Mouse (Mus musculus): ENCODE data around the gene Zfp408.

Gene Zfp408

DNA sequence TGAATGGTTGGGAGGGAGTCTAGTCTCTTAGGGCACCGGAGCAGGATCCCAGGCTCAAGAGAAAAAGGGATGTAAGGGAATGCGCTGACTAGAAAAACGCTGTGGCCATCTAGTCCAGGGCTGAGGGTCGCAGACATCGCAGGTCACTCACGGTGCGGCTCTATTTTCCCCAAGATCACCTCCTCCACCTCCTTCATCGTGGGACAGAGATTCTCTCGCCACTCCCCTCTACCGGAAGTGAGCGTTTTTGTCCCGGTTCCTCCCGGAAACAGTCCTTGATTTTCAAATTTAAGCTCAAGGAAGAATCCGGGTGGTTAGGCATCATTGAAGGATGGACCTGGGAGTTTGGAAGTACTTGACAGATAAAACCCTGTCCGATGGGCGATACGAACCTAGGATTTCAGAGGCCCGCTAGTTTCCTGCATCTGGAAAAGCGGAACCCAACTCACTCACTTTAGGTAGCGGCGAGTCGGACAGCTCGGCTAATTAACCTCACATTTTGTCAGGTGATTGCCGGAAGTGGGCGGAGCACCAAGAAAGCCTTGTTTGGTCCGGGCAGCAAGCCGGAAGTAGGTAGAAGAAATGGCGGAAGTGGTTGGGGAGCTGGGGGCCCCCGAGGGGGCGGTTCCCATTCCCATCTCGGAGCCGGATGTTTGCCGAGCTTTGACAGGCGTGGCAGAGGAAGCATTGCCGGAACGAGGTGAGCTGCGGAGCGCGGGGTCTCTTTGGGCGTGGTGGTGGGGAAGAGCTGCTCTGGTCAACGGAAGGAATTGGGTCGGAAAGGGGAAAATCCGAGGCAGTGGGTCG, at the start of gene Zfp408, which contains the start of gene Arhgap1:
Zfp408 (minus strand) TSS at position 239 of the 807 bp plus-strand sequence.
Arhgap1 (plus strand) TSS at position 308 of the 807 bp plus-strand sequence.
- peak; percentile 98 for DNase-seq

DNA sequence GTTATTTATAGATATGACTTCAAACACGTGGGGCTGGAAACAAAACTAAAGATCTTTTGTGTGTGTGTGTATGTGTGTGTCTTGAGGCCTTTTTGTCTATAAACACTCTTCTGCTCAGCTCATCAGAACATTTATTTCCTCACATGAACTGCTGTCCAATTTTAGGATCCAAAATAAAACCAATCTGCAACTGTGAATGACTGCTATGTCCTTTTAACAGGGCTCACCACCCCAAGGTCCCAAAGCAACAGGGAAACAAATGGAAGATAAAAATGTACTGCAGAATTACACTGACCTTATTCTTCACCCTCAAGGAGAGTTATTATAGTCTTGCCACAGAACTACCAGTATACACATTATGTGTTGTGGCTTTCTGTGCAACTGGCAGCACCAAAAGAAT, 49.6 kb upstream of the Zfp408 start:
- no peak for DNase-seq

DNA sequence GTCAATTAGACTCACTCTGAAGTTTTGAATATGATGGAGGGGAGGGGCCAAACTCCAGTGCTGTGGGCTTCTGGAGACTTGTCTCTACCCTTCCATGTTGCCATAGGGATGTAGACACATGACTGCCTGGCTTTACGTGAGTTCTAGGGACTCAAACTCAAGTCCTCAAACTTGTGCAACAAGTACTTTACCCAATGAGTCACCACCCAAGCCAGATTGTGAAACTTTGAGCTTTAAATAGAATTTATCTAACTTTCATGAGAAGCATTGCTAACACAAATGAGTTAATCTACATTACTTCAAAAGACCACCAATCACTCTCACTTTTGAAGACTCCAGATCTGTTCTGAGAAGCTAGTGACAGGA, 46.6 kb upstream of the Zfp408 start:
- peak; percentile 46 to 70 for DNase-seq

DNA sequence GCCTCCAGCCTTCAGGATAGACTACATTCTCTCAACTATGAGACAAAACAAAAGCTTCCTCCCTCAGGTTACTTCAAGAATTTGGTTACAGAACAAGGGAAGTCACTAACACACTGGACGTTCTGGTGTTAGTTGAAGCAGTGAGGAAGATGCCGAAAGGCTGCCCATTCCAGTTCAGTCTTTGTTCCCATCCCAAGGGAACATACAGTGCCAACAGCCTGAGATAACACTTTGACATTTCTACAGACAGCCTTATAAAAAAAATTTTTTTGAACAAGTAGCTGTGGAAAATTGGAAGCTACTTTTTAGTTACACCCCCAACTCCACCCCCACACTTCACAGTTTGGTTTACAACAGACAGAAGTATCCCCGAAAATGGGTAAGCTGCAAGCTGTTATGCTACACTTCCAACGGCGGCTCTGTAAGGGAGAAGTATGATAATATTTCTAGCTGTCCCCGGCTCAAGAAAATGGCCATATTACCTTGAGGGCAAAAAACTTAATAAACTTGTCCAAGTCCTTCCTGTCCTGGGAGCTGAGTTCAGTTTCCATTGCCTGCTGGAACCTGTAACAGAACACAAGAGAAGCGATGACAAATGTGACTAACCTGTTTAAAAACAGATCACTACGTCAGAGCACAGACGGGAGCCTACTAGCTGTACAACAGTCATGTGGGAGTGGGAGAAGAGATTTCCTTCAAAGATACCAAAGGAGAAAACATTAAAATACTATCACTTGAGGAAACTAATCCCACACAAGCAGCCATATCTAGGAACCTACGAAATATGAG, 46.0 kb upstream of the Zfp408 start:
- no peak for DNase-seq

DNA sequence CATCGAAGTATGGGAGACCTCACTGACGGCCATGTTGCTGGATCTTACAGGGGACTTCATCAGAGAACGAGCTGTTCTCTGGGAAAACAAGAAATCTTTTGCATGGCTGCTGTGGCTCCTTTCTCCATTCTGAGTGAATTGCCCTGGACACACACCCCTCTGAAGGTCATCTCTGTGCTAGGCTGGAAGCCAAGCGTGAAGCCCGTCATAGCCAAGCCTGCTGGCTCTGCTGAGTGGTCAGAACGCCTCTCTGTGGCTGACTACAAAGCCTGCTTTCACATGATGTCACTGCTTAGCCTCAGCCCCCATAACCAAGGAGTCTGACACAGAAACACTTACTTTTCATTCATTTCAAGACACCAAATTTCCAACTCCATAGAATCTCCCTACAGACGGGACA, 39.9 kb upstream of the Zfp408 start:
- DNase-seq = no peak

DNA sequence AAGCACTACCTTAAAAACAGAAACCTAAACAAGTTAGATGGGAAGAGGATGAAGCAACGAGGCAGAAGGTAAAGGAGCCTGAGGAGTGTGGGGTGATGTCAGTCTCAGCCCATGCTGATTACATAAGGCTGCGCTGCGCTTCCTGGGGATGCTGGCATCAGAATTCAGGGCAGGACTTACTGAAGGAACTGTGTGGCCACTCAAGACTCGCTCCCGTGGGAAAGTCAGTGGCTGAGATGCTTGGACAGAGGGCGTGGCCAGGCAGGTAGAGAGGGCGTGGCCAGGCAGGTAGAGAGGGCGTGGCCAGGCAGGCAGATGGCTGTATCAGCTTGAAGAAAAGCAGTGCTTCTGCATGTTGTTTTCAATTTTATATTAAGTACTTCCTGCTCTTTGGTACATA, 34.3 kb upstream of the Zfp408 start:
- DNase-seq = peak; percentile 77 to 81

DNA sequence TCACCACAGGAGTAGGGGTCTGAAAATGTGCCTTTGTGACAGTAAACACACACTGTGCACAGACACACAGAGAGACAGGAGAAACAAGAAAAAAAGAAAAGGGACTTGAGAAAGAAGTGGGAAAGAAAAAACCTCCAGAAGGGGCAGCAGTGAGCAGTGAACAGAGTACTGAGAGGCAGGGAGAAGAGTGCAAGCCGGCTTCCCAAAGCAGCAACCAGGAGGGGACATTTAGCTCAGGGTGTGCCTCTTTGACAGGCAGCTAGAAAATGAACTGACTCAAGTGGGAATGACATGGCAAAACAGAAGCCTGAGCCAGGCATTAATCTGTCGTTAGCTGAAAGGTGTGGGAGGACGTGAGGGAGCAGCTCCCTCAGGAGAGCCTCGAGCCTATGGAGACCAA, 33.3 kb upstream of the Zfp408 start:
- DNase-seq = peak; percentile 25 to 58

DNA sequence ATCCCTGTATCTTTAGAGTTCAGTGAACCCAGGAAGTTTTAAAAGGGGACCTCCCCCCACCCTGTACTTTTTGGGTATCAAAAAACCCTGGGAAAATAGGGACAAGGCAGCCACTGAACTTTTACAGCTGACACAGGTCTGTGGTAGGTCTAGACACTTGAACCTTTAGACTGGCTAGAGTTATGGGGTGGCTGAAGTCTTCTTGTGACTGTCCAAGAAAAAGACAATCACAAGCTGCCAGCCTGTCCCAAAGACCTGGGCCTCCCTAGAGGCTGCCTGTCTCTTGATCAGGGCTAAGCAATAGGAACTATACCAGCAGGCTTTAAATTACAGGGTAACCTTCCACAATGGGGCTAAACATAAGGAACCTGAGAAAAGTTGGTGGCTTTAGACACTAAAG, 27.4 kb upstream of the Zfp408 start:
- no peak for DNase-seq

DNA sequence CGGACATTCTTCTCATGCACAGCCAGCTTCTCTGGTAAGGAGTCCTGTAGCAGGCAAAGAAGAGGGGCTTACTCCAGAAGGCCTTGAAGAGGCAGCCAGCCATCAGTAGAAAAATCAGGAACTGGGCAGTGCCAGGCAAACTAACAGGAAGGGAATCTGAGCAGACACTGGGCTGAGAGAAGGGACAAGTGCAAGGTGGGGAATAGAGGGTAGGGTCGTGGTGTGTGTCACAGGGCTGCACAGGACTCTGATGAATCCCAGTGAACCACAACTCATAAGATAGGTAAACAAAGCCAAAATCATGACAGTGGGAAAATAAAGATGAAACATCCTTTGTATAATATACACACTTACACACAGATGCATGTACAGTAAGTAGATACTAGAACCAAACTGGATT, 26.8 kb upstream of the Zfp408 start:
- no peak for DNase-seq

DNA sequence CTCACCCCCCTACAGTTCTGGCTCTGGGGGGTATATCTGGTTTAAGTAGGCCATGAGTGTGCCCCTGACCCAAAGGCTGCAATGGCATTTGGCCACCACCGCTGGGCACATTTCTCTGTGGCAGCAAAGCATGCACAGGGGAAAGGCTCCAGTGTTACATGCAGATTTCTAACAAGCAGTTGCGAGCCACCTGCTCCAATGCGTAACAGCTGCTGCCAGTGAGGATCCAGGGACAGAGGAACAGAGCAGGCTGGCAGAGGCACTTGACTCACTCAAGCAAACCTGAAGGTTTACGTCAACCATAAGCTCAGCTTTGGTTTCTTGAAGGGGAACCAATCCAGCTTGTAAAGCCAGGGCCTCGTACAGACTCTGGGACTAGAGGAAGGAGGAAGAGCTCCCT, 25.3 kb upstream of the Zfp408 start:
- DNase-seq = no peak

DNA sequence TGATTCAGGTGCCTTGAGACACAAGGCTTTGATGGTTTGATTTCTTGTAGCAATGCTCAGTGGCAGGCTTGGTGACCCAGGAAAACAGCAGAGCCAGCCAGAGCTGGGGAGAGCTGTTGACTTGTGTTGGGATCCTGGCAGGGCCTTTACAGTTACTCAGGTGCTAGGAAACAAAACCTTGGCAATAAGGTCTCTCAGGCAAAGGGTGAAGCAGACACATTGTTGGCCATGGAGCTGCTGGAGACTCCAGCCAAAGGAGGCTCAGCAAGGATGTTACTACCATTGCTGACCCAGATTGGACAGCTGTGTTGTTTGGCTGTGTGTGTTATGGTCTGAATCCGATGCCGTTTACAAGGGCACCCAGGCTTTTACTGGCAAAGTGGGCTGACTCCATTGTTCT, 24.0 kb upstream of the Zfp408 start:
- no peak for DNase-seq

DNA sequence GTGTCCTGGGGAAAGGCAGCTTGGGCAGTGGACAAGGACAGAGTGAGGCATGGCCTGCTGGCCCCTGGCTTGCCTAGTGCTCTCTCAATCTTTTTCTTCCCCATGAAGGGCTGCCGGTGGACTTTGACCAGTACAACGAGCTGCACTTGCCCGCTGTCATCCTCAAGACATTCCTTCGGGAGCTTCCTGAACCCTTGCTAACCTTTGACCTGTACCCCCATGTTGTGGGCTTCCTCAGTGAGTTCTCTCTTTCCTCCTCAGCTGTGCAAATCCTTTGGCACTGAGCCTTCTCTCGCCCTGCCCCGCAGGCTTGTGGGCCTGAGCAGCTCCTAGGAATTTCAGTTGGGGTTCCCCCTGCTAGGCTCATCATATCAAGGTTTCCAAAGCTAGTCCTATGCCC, 20.4 kb upstream of the Zfp408 start:
- DNase-seq = no peak

DNA sequence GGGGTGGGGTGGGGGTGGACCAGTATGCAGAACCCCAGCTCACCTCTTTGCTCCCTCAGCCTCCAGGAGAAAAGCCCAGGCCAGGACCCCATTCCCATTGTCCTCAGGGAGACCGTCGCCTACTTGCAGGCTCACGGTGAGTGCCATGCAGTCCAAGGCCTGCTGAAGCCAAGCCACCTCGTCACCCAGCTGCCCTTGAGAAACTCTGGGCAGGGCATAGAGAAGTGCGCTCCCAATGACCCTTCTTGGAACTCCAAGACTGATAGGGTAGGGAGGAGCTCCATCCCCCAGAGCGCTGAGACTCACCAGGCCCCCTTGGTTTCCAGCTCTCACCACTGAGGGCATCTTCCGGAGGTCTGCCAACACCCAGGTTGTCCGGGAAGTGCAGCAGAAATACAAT, 19.7 kb upstream of the Zfp408 start:
- DNase-seq = no peak

DNA sequence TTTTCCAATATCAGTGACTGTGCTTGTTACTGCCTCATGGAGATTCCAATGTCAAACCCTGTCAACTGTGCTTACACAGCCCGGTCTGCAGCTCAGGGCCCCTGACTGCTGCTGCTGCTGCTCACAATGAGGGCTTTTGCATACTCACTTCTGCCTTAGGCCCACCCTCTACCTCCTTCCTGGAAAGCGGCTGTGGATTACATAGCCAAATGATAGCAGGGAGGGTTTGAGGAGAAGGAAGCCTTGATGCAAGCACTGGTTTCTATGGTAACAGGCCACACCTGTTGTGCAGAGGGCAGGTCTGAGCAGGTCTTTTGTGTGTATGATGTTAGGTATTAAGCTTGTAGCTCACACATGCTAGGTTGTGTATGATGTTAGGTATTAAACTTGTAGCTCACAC, 18.2 kb upstream of the Zfp408 start:
- peak in 1 of 2 experiments; percentile 45 for DNase-seq

DNA sequence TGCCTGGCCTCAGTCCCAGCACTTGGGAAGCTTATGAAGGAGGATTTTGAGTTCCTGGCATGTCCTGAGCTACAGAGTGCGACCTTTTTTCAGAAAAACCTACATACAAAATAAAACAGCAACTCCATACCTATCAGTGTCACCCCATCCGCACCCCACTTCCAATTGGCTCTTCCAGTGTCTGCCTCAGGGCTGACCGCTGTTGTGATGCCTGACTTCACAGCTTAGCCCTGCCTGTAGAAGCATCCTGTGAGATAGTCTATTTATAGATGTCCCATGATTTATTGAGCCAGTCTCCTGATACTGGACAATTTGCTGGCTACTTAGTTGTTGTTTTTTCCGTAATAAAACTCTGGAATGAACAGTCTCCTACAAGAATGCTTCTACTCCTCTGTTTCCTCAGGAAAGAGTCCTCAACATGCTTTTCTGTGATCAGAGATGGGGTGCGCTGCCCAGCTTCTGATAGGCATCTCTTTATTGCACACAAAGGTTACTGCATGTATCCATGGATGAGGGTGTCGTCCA, 16.9 kb upstream of the Zfp408 start:
- no peak for DNase-seq

DNA sequence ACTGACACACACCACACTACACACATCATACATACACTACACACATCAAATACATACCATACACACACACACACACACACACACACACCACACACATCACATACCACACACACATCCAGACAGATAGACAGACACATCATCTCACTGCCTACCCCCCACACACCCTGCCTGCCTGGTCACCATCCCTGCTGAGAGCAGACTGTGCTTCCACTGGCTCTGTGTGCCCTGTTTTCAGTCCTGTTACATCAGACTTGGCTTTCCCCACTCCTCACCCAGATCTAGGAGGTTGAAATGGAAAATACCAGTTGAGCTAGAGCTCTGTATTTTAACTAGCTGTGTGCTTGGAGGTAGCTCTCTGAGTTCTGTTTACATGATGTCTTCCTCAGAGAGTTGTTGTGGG, 15.2 kb upstream of the Zfp408 start:
- no peak for DNase-seq

DNA sequence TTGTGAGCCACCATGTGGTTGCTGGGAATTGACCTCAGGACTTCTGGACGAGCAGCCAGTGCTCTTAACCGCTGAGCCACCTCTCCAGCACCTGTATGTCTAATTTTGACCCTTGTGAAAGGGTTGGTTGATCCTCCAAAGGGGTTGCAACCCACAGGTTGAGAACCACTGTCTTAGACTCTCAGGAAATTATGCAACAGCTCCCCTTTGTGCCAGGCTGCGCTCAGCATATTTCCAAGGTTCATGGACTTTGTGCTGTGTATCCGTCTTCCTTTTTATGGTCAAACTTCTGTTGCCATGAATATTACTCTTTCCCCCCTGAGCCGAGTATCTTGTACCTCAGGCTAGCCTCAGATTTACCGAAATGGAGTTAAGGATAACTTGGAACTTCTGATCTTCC, 11.4 kb upstream of the Zfp408 start:
- DNase-seq = no peak

DNA sequence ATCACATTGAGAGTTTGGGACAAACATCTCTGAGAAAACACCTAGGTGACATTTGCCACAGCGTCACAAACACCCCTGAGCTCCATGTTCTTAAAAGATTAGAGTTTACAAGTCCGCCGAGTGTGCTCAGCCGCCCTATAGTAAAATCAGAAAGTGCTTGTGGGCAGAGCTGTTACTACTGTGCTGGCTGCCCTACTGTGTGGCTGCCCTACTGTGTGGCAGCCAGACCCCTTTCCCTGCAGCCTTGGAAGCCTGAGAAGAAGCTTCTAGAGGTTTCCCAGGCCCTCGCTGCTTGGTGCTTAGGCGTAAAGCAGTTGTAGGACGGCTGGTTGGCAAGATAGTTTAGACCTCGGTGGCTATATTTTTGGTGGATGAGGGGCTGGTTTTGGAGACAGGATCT, 10.1 kb upstream of the Zfp408 start:
- no peak for DNase-seq

DNA sequence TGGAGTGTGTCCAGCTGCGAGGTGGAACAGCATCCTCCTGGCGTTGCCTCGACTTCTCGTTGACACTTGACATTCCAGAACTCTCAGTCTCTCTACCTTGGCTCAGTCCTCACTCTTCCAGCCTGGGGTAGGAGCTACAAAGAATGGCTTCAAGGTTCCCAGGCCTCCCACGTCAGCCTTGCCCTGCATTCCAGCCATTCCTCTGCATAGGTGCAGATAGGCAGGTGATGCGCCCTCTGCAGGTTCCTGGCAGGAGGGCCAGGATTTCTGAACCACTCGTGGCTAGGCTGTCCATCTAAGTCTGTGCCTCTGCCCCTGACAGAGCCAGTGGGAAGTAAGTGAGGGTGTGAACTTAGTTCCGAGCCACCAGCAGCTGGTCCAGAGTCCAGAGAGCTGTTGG, 7.2 kb upstream of the Zfp408 start:
- DNase-seq = peak; percentile 75 to 78

DNA sequence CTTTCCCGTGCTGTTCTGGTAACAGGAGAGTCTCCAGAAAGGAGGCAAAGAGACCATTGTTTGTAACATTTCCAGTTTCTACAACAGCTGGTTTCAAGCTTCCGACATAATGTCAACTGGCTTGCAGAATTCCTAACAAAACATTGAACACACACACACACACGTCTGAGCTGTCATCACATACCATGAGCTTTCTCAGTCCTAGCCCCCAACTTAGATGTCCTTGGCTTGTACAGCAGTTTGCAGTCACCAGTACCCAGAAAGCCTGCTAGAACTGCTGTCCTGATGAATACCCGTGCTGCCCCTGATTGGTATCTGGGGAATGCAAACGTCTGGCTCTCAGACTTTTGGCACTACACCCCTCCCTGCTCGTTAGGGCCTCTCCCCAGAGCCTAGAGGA, 6.2 kb upstream of the Zfp408 start:
- no peak for DNase-seq

DNA sequence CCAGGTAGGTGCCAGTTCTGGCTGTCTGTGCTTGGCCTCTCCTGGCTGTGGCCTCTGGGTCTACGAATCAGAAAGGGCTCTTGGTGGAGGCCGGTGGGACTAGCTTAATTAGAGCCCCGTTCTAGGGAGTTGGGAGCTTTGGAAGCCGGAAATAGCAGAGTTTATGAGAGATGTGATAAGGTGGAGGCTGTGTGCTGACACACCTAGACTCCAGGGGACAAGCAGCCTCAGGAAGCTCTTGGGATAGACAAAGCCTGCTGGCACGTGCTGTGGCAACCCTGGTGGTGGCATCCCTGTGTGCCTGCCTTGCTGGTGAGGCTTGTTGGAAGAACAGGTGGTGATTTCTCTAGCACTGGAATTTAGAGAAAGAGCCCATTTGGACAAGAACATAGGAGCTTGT, 5.8 kb upstream of the Zfp408 start:
- DNase-seq = no peak

DNA sequence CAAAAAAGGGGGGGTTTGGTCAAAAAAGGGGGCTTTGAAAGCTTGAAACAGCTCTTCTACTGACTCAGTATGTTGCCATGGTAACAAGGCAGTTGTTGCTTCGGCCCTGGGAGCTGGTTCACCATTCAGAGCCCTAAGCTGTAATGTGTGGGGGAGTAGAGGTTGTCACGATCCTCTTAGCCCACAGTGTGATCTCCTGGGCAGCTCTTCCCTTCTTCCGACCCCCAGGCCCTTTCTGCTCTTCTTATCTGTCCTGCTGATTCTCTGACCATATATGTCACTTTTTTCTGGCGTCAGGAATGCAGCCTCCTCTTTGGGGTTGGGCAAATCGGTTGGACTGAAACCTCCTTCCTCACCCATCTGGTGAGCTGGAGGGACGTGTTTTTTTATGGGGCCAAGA, 3.3 kb upstream of the Zfp408 start:
- no peak for DNase-seq

DNA sequence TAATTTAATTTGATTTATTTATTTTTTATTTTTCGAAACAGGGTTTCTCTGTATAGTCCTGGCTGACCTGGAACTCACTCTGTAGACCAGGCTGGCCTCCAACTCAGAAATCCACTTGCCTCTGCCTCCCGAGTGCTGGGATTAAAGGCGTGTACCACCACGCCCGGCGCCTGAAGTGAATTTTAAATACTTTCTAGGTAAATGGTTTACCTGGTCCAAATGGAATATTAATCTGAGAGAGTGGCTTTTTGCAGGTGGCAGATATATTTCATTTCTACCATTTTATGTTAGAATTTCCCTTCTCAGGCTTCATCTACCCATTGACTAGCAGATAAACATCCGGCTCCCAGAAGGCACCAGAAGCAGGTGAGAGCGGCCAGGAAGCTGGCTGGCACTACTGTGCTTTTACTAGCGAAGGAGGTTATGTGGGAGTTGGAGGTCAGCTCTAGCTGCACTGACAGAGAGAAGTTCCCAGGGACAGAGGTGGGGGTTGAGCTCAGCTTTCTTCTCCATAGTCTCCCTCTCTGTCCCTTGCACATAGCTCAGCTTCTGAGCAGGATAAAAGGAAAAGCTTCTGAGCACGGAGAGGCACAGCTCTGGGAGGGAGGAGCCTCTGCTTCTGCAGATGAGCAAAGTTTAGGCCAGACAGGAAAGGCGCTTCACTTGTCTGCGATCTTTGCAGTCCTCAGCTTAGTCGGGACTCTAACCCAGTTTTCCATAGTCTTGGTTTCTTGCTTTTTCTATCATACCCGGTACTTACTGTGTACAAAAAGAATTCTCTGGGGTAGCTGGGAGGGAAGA, 2.1 kb upstream of the Zfp408 start:
- no peak for DNase-seq

Measured in lung, adult 18-20 months (tissue).